Mouse (Mus musculus) kidney, embryonic 14.5 days (tissue): ENCODE data around the gene Ubr2. TPM values are rescaled to one million over a fixed set of nuclear protein-coding genes. Genes with fewer than 3 reads are reported as not detected.
A peak's percentile ranks its signal among the peaks of the same experiment; 100 is the strongest.

Experiments used
- ATAC-seq: fragments of 200-750 bp; cut with Nextera tagmentation; 2 replicates; pipeline ENCODE4 v1.8.0; 2017; ENCODE audit warnings: moderate number of reproducible peaks, mild to moderate bottlenecking, moderate TSS enrichment, moderate library complexity; ENCODE audit not compliant: low FRiP score, low TSS enrichment
- H3K27ac ChIP-seq: fragments of 300-500 bp; sonication (generic); 2 replicates; pipeline ENCODE4 v1.5.1; 2014; ENCODE audit warnings: low read depth, mild to moderate bottlenecking, low read length, moderate library complexity, mixed read lengths
- H3K27me3 ChIP-seq: fragments of 300-500 bp; sonication (generic); 2 replicates; pipeline ENCODE4 v1.6.1; 2014; ENCODE audit warnings: mild to moderate bottlenecking, low read length; ENCODE audit not compliant: control insufficient read depth, insufficient read depth
- H3K36me3 ChIP-seq: fragments of 300-500 bp; sonication (generic); 2 replicates; pipeline ENCODE4 v1.6.1; 2014; ENCODE audit warnings: low read length, mixed read lengths; ENCODE audit not compliant: control insufficient read depth, insufficient read depth
- H3K4me1 ChIP-seq: fragments of 300-500 bp; sonication (generic); 2 replicates; pipeline ENCODE4 v1.6.1; 2014; ENCODE audit warnings: low read length, mixed read lengths; ENCODE audit not compliant: control insufficient read depth, insufficient read depth
- H3K4me2 ChIP-seq: fragments of 300-500 bp; sonication (generic); replicated peaks from 2 replicates; pipeline ENCODE4 v1.6.1; 2014; ENCODE audit warnings: low read depth, mild to moderate bottlenecking, low read length
- H3K4me3 ChIP-seq: fragments of 300-500 bp; sonication (generic); 2 replicates; pipeline ENCODE4 v1.5.1; 2014; ENCODE audit warnings: mild to moderate bottlenecking, low read length
- H3K9ac ChIP-seq: fragments of 300-500 bp; sonication (generic); 2 replicates; pipeline ENCODE4 v1.6.1; 2014; ENCODE audit warnings: low read depth, mild to moderate bottlenecking, low read length, moderate library complexity
- H3K9me3 ChIP-seq: fragments of 300-500 bp; sonication (generic); 2 replicates; pipeline ENCODE4 v1.6.1; 2016; ENCODE audit warnings: low read length; ENCODE audit not compliant: control insufficient read depth
- WGBS: fragments of 180-500 bp; shearing (Covaris S2); extraction: QIAGEN DNeasy Blood & Tissue Kit; methylation state at CpG from one replicate; pipeline ENCODE4 v1.1.7; 2014; 5-methylcytosine and 5-hydroxymethylcytosine counted together
- polyA plus RNA-seq: library from polyadenylated mRNA; unstranded; fragments of >200 nt; fragmentation: Nextera tagmentation; extraction: Ambion mirVana; gene quantifications from 2 replicates; pipeline ENCODE4 v1.2.1, GENCODE M21; 2014

Ubr2 gene
- polyA plus RNA-seq, 1 experiment from 2014 or later, result 30.4 TPM

- no peak for ATAC-seq
- no peak overlapping the region for H3K27ac ChIP-seq
- no peaks in the 10 kb centered on the region for H3K9me3 ChIP-seq
- H3K9ac ChIP-seq, result no peak overlapping the region
- peaks cover 60% of the 10 kb centered on the region for H3K36me3 ChIP-seq
- H3K4me3 ChIP-seq, result no peak overlapping the region
- no peaks in the 10 kb centered on the region for H3K4me1 ChIP-seq
- no peaks in the 10 kb centered on the region for H3K27me3 ChIP-seq
- H3K4me2 ChIP-seq, result no peak overlapping the region
- WGBS, result 82% methylated on average over 12 of the region's 12 CpGs
Observed at GRCm38 (mm10) chr17:46929277-46929676, 81.1 kb downstream of the Ubr2 start.

GRCm38 (mm10) chr17:46927781-46928180 lies 82.6 kb downstream of the Ubr2 start:
- 90% methylated on average over 5 of the region's 5 CpGs for WGBS
- Histone ChIP-seq H3K27me3 (no peaks in the 10 kb centered on the region), H3K4me3 (no peak overlapping the region), H3K9me3 (no peaks in the 10 kb centered on the region), H3K9ac (no peak overlapping the region), H3K4me2 (no peak overlapping the region), H3K4me1 (no peaks in the 10 kb centered on the region), H3K36me3 (peaks cover 45% of the 10 kb centered on the region), H3K27ac (no peak overlapping the region)
- no peak for ATAC-seq

GRCm38 (mm10) chr17:46926941-46927340 lies 83.4 kb downstream of the Ubr2 start:
- Histone ChIP-seq H3K27me3 (no peaks in the 10 kb centered on the region), H3K36me3 (peaks cover 36% of the 10 kb centered on the region), H3K4me1 (no peaks in the 10 kb centered on the region), H3K27ac (no peak overlapping the region), H3K4me2 (no peak overlapping the region), H3K9ac (no peak overlapping the region), H3K4me3 (no peak overlapping the region), H3K9me3 (no peaks in the 10 kb centered on the region)
- no peak for ATAC-seq
- WGBS, result 62% methylated on average over 3 of the region's 3 CpGs

- H3K4me2 ChIP-seq, result no peak overlapping the region
- H3K9ac ChIP-seq, result no peak overlapping the region
- peaks cover 29% of the 10 kb centered on the region for H3K36me3 ChIP-seq
- H3K4me3 ChIP-seq, result no peak overlapping the region
- no peak for ATAC-seq
- H3K27ac ChIP-seq, result no peak overlapping the region
- no peaks in the 10 kb centered on the region for H3K4me1 ChIP-seq
- H3K9me3 ChIP-seq, result no peaks in the 10 kb centered on the region
- WGBS, result 65% methylated on average over 6 of the region's 6 CpGs
- H3K27me3 ChIP-seq, result no peaks in the 10 kb centered on the region
Observed at GRCm38 (mm10) chr17:46926192-46926591, 84.2 kb downstream of the Ubr2 start.

- no peak overlapping the region for H3K4me3 ChIP-seq
- no peak overlapping the region for H3K9ac ChIP-seq
- no peaks in the 10 kb centered on the region for H3K4me1 ChIP-seq
- 57% methylated on average over 6 of the region's 6 CpGs for WGBS
- H3K9me3 ChIP-seq, result no peaks in the 10 kb centered on the region
- H3K27me3 ChIP-seq, result no peaks in the 10 kb centered on the region
- no peak overlapping the region for H3K4me2 ChIP-seq
- H3K36me3 ChIP-seq, result no peaks in the 10 kb centered on the region
- no peak for ATAC-seq
- no peak overlapping the region for H3K27ac ChIP-seq
Observed at GRCm38 (mm10) chr17:46920855-46921254, 89.5 kb downstream of the Ubr2 start.

DNA sequence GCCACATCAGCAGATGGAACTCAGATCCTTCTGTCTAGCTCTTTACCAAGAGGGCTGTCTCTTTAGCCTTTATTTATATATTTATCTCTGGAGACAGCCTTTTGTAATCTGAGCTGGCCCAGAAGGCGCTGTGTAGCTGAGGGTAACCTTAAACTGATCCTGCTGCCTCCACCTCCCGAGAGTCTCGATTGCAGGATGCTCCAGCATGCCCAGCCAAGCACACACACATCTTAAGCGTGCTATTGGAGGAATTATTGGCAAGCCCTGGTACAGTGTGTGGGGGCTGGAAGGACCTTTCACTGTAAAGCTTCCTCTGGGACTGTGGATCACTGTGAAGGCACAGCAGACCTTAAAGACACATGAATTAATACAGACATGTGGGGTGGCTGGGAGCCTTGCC lies 91.4 kb downstream of the Ubr2 start:
- H3K4me2 ChIP-seq, result no peak overlapping the region
- 3% methylated on average over 4 of the region's 4 CpGs for WGBS
- H3K27ac ChIP-seq, result peak overlapping the region; percentile 42; the same call in 1 of the 2 replicates
- no peaks in the 10 kb centered on the region for H3K36me3 ChIP-seq
- peak; percentile 87 for ATAC-seq
- H3K27me3 ChIP-seq, result no peaks in the 10 kb centered on the region
- H3K4me3 ChIP-seq, result no peak overlapping the region
- H3K9me3 ChIP-seq, result no peaks in the 10 kb centered on the region
- H3K9ac ChIP-seq, result no peak overlapping the region
- H3K4me1 ChIP-seq, result no peaks in the 10 kb centered on the region

- H3K4me1 ChIP-seq, result no peaks in the 10 kb centered on the region
- H3K27ac ChIP-seq, result no peak overlapping the region
- no peak overlapping the region for H3K4me2 ChIP-seq
- 56% methylated on average over 3 of the region's 3 CpGs for WGBS
- ATAC-seq, result no peak
- H3K9me3 ChIP-seq, result no peaks in the 10 kb centered on the region
- H3K9ac ChIP-seq, result no peak overlapping the region
- no peaks in the 10 kb centered on the region for H3K27me3 ChIP-seq
- no peak overlapping the region for H3K4me3 ChIP-seq
- no peaks in the 10 kb centered on the region for H3K36me3 ChIP-seq
Observed at GRCm38 (mm10) chr17:46915129-46915528, 95.2 kb downstream of the Ubr2 start.

DNA sequence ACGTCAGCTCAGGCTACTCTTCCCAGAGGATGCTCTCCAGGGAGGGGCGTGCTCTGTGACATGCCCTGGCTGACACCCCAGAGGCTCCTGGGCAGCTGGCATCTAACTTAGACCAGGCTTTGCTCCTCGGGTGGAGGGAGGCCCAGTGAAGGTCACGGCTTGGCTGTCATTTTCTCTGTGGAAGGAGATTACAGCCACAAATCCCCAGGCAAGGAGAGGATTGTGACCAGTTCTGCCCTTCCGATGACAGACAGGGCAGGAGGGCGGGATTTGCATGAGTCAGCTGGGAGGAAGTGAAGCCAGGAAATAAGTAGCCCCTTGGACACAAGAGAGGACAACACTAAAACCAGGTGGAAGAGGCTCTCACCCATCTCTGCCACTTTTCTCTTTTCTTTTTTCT lies 98.0 kb downstream of the Ubr2 start:
- Histone ChIP-seq H3K4me1 (no peaks in the 10 kb centered on the region), H3K9ac (no peak overlapping the region), H3K9me3 (no peaks in the 10 kb centered on the region; the same call in 1 of the 2 replicates), H3K4me3 (no peak overlapping the region), H3K27me3 (no peaks in the 10 kb centered on the region), H3K27ac (no peak overlapping the region), H3K4me2 (no peak overlapping the region), H3K36me3 (no peaks in the 10 kb centered on the region)
- ATAC-seq, result no peak
- 17% methylated on average over 6 of the region's 6 CpGs for WGBS

DNA sequence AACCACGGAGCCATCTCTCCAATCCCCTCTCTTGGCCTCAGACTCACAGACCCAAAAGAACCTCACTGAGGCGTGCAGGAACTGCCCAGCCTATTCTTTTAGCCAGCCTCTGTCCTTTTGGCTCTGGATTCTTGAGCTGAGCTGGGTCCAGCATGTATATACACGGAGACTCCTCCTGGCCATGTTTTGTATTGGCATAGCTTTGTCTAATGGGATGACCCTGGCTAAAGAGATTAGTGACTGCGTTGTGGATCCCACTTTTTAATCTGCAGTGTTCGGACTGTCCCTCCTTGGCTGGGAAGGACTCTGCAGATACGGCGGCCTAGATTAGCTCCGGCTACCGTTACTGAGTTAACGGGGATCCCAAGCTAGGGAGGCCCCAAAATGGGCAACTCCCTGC lies 100.2 kb downstream of the Ubr2 start, which contains the start of gene Prph2:
TSS of gene Prph2 (plus strand) at position 274 of the 400 bp plus-strand sequence.
- Histone ChIP-seq H3K36me3 (no peaks in the 10 kb centered on the region), H3K9me3 (no peaks in the 10 kb centered on the region; the same call in 1 of the 2 replicates), H3K27ac (no peak within 1 kb of the TSS), H3K27me3 (no peaks in the 10 kb centered on the region), H3K4me2 (no peak within 1 kb of the TSS), H3K4me3 (no peak within 1 kb of the TSS), H3K9ac (no peak within 1 kb of the TSS), H3K4me1 (no peaks in the 10 kb centered on the region)
- ATAC-seq, result no peak
- WGBS, result 88% methylated on average over 10 of the region's 10 CpGs
